Mouse (Mus musculus): ENCODE data around the gene Upk2. TPM values are rescaled to one million over a fixed set of nuclear protein-coding genes. Genes with fewer than 3 reads are reported as not detected.
A peak's percentile ranks its signal among the peaks of the same experiment; 100 is the strongest.

Upk2 gene
- total and polyA plus RNA-seq, 3 experiments: not detected

- DNase-seq (ENCODE audit: extremely low read depth): no peak
- Histone ChIP-seq H3K79me2 (replicated peaks; ENCODE audit: control insufficient read depth, extremely low read depth, insufficient read depth, poor library complexity, severe bottlenecking) (no peaks in the 10 kb centered on the region), H3K9ac (ENCODE audit: insufficient read depth, low read depth) (peak overlapping the region; percentile 94), H3K4me3 (replicated peaks in 1 of 3; ENCODE audit: low read depth in 2 of 3, low read length in 2 of 3, poor library complexity in 1 of 3) (peak overlapping the region; percentile 80 to 96 (median 92)), H3K9me3 (replicated peaks; ENCODE audit: low read length) (no peaks in the 10 kb centered on the region), H3K4me1 (ENCODE audit: control insufficient read depth in 1 of 2, insufficient read depth in 2 of 2) (peaks cover 11 to 75% of the 10 kb centered on the region in 2 experiments), H3K4me2 (ENCODE audit: insufficient read depth, low read depth, poor library complexity, severe bottlenecking) (peak overlapping the region; percentile 85), H3K36me3 (replicated peaks in 1 of 2; ENCODE audit: control insufficient read depth in 1 of 2, insufficient read depth in 1 of 2, low read length in 1 of 2) (peaks cover 0 to 21% of the 10 kb centered on the region in 2 experiments), H3K27me3 (replicated peaks) (peaks cover 5% of the 10 kb centered on the region), H3K27ac (ENCODE audit: insufficient read depth, low read depth) (no peak overlapping the region)
- dilution Hi-C loops (cut with MboI; ENCODE audit: extremely low pct_ligation_motif_present, extremely low pct_unique_long_range_greater_than_20kb, low sequenced_read_pairs): no loop called here
- peak; percentile 26; the same call in 1 of the 2 replicates for TF ChIP-seq SIN3A (IDR thresholded peaks at IDR 0.05; ENCODE audit: low read length)
- TF ChIP-seq TBP (conservative IDR thresholded peaks at IDR 0.05; ENCODE audit: low read depth, low read length): no peak
- TF ChIP-seq ETS1 (conservative IDR thresholded peaks at IDR 0.05; ENCODE audit: low read depth, low read length): no peak
- TF ChIP-seq MAX (IDR thresholded peaks at IDR 0.05; ENCODE audit: low read length): no peak
- TF ChIP-seq HCFC1 (IDR thresholded peaks at IDR 0.05; ENCODE audit: low read depth, low read length): peak; percentile 90
- TF ChIP-seq KAT2A (IDR thresholded peaks at IDR 0.05; ENCODE audit: insufficient replicate concordance, low read length): peak; percentile 76; the same call in 1 of the 2 replicates
- no peak for TF ChIP-seq ZNF384 (IDR thresholded peaks at IDR 0.05; ENCODE audit: low read depth, low read length)
- no peak for TF ChIP-seq ZMIZ1 (IDR thresholded peaks at IDR 0.05; ENCODE audit: low read depth, low read length)
- TF ChIP-seq ZC3H11A (IDR thresholded peaks at IDR 0.05; ENCODE audit: low read depth, low read length): no peak
- TF ChIP-seq JUN (IDR thresholded peaks at IDR 0.05; ENCODE audit: insufficient read depth, low read depth, low read length): no peak
- 0 out of 2 replicates have a peak, but pooled peaks have one; percentile 14 for TF ChIP-seq MXI1 (IDR thresholded peaks at IDR 0.05; ENCODE audit: low read depth, low read length)
- peak; percentile 33; the same call in 1 of the 2 replicates for TF ChIP-seq TCF12 (IDR thresholded peaks at IDR 0.05; ENCODE audit: low read depth, low read length)
- in situ Hi-C loops (cut with MboI; ENCODE audit: low pct_ligation_motif_present, low pct_unique_long_range_greater_than_20kb, low sequenced_read_pairs): no loop called here
Observed at GRCm38 (mm10) chr9:44483510-44484044, 28.8 kb upstream of the Upk2 start.

- Histone ChIP-seq H3K9me3 (replicated peaks; ENCODE audit: low read length) (no peaks in the 10 kb centered on the region), H3K9ac (ENCODE audit: insufficient read depth, low read depth) (peak overlapping the region; percentile 94), H3K4me2 (ENCODE audit: insufficient read depth, low read depth, poor library complexity, severe bottlenecking) (peak overlapping the region; percentile 85), H3K4me1 (ENCODE audit: control insufficient read depth in 1 of 2, insufficient read depth in 2 of 2) (peaks cover 11 to 74% of the 10 kb centered on the region in 2 experiments), H3K79me2 (replicated peaks; ENCODE audit: control insufficient read depth, extremely low read depth, insufficient read depth, poor library complexity, severe bottlenecking) (no peaks in the 10 kb centered on the region), H3K4me3 (replicated peaks in 1 of 3; ENCODE audit: low read depth in 2 of 3, low read length in 2 of 3, poor library complexity in 1 of 3) (peak overlapping the region; percentile 80 to 96 (median 92)), H3K27me3 (replicated peaks) (peaks cover 5% of the 10 kb centered on the region), H3K27ac (ENCODE audit: insufficient read depth, low read depth) (no peak overlapping the region), H3K36me3 (replicated peaks in 1 of 2; ENCODE audit: control insufficient read depth in 1 of 2, insufficient read depth in 1 of 2, low read length in 1 of 2) (peaks cover 0 to 21% of the 10 kb centered on the region in 2 experiments)
- in situ Hi-C loops (cut with MboI; ENCODE audit: low pct_ligation_motif_present, low pct_unique_long_range_greater_than_20kb, low sequenced_read_pairs) (no loop called here), dilution Hi-C loops (cut with MboI; ENCODE audit: extremely low pct_ligation_motif_present, extremely low pct_unique_long_range_greater_than_20kb, low sequenced_read_pairs) (no loop called here)
- TF ChIP-seq UBTF (IDR thresholded peaks at IDR 0.05; ENCODE audit: low read depth, low read length) (0 out of 2 replicates have a peak, but pooled peaks have one; percentile 50), POLR2A (IDR thresholded peaks at IDR 0.05; ENCODE audit: low read depth, low read length) (0 out of 2 replicates have a peak, but pooled peaks have one; percentile 0), MAFK (IDR thresholded peaks at IDR 0.05; ENCODE audit: insufficient replicate concordance, low read length) (no peak), MXI1 (IDR thresholded peaks at IDR 0.05; ENCODE audit: low read depth, low read length) (0 out of 2 replicates have a peak, but pooled peaks have one; percentile 12)
- DNase-seq (ENCODE audit: extremely low read depth): no peak
Observed at GRCm38 (mm10) chr9:44483041-44483509, 28.3 kb upstream of the Upk2 start.
